Mouse (Mus musculus) bone marrow, adult 2 months (tissue): Measurements from ENCODE around the gene Fen1.

ENCODE experiments used
- CTCF ChIP-seq: fragments of 200-500 bp; IDR thresholded peaks from 2 replicates; pipeline ENCODE4 v1.5.1; 2011; ENCODE audit warnings: low read length, control low read depth; ENCODE audit not compliant: control insufficient read depth, insufficient read depth
- POLR2A ChIP-seq: fragments of 200-500 bp; IDR thresholded peaks from 2 replicates; pipeline ENCODE4 v1.6.1; 2011; ENCODE audit warnings: low read depth, mild to moderate bottlenecking, control low read depth, low read length, borderline replicate concordance; ENCODE audit not compliant: control insufficient read depth

DNA sequence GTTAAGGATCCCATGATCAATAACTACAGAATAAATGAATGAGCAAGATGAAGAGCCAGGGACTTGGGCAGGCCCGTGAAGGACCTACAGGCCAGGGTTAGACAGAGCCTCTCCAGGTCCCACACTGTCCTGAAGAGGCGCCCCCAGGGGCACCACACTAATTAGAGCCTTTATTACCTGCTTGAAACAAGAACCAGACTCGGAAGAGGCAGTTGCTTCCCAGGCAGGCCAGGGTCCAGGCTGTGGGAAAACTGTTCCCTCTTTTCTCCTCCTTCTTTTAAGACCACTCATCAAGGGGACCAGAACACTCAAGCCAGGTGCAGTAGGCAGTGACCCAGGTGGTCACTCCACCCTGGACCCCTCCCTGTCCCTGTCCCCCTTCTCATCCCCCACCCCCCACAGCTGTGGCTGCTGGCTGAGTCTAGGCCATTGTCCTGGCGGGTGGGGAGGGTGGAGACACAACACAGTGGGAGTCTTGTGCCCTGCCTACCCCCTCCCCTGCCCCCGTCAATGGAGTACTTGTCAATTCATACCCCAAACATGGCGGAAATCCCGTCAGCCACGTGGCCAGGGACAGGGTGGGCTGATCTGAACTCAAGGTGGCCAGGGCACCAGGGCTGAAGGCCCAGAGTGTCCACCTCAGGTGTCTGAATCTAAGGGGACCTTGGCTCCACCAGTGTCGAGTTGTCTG, 28.5 kb upstream of the Fen1 start:
- TF ChIP-seq CTCF = no peak
- no peak for TF ChIP-seq POLR2A
